Mouse (Mus musculus) v-Abl transformed pro-B cells (cell line): Measurements from ENCODE around the gene Cln6.
"Not testable (repeated sequence)": the region's sequence is repeated elsewhere in the genome, so short reads cannot be mapped to it uniquely, and the experiment has no call there.

Experiments
- in situ Hi-C, 2 experiments: fragments of 400-800 bp; cut with MboI; formaldehyde crosslinking; loops; one replicate each; pipeline ENCODE4 v1.15.1; 2025; ENCODE audit not compliant: unreplicated experiment in 2 of 2

Gene Cln6

GRCm38 (mm10) chr9:62869236-62869635, 30.7 kb downstream of the Cln6 start:
- in situ Hi-C loops, result not testable (repeated sequence)

DNA sequence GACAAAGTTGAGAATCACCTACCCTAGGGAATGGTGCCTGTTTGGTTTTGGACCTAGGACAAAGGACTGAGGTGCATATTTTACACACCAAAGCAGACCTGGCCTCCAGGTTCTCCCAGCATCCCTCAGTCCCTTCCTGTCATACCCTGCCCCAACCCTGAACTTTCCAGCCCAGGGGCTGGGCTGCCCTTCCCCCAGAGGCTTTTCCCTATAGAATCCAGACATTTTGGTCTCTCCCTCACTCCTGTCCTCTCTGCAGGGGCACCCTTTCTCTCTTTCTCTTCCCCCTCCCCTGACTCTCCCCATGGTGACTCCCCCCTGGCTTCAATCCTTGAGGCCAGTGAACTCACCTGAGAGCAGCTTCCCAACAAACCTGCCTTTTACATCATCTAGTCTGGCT, 32.1 kb downstream of the Cln6 start:
- in situ Hi-C loops, result no loop called here

- in situ Hi-C loops, result no loop called here
These were observed 38.5 kb downstream of the Cln6 start for GRCm38 (mm10) chr9:62876966-62877616.

- in situ Hi-C loops, result no loop called here
These were observed 39.2 kb downstream of the Cln6 start for GRCm38 (mm10) chr9:62877825-62878224.

DNA sequence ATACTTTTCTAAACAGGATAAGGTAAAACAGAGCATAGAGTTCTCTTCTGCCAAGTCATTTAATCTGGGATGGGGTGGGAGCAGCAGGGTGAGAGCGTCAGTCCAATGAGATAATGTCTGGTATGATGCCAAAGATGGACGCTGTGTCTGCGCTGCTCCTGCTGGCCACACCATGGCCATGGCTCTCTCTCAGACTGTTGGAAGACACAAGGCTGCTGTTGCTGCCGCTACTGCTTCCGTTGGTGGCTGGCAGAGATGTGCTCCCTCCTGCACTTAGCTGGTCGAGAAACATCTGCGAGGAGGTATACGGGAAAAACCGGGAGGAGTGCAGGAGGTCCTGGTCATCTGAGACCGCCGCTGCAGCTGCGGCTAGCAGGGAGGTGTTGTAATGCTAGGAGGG, 43.3 kb downstream of the Cln6 start:
- in situ Hi-C loops, result no loop called here

GRCm38 (mm10) chr9:62894486-62894885, 55.9 kb downstream of the Cln6 start:
- in situ Hi-C loops, result no loop called here
